Mouse (Mus musculus): ENCODE data around the gene Klf2.

The Klf2 gene

DNA sequence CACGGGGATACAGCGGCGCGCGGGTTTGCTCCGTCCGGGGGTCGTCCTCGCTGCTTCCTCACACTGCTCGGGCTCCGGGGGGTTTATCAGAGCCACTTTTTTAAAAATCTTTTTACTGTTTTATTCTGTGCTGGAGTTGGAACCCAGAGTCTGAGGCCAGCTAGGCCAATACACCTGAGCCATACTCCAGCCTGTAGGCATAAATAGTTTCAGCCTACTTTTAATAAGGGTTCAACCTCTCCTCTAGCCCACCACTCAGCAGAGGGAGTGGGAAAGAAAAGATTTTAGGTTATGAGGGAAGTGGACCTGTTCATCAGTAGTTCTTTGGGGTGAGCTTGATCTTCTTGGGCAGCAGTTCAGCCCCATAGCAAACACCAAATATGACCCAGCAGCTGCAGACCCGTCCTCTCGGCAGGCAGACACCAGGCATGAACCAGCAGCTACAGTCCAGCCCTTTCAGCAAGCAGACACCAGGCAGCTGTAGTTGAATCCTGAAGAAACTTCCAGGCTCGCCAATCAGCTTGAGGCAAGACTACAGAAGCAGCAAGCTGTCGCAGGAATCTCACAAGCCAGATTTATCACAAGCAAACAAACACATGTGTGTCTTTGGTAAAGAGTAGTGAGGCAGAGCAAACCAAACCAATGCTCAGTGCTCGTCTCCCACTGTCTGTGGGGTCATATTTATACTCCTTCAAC lies 13.5 kb upstream of the Klf2 start, which contains the start of gene Gm10282:
Gene Gm10282 (minus strand): TSS at position 51 of the 696 bp plus-strand sequence.
- no peak for ATAC-seq (ENCODE audit: low TSS enrichment)

DNA sequence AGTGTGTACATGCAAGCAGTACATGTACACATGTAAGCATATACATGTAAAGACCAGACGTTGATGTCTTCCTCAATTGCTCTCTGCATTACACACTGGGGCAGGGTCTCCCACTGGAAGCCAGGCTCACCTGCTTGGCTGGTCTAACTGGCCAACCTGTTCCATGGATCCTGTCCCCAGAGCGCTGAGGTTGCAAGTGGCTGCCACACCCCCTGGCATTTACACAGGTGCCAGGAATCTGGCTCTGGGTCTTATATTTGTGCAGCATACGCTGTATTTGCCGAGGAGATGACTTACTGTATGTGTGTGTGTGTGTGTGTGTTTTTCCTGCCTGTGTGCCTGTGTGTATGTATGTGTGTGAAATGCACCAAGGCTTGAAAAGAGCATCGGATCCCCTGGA lies 11.9 kb upstream of the Klf2 start:
- no peak for ATAC-seq (ENCODE audit: low TSS enrichment)

DNA sequence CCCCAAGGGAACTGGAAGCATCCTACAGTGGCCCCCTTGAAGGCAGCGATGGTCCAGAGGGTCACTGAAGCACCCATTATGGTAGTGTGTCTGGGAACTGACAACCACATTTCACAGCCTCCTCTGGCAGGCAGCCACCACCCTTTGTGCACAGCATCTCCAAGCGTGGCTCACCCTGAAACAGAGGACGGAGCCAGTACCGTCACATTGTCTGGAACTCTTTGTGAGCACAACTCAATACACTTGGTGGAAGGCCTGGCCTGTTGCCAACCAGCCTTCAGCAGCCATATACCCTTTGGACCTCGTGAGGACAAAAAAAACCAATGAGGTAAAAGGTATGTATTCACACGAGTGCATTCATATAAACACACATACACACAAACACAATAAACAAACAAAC lies 10.6 kb upstream of the Klf2 start:
- ATAC-seq (ENCODE audit: low TSS enrichment): no peak

DNA sequence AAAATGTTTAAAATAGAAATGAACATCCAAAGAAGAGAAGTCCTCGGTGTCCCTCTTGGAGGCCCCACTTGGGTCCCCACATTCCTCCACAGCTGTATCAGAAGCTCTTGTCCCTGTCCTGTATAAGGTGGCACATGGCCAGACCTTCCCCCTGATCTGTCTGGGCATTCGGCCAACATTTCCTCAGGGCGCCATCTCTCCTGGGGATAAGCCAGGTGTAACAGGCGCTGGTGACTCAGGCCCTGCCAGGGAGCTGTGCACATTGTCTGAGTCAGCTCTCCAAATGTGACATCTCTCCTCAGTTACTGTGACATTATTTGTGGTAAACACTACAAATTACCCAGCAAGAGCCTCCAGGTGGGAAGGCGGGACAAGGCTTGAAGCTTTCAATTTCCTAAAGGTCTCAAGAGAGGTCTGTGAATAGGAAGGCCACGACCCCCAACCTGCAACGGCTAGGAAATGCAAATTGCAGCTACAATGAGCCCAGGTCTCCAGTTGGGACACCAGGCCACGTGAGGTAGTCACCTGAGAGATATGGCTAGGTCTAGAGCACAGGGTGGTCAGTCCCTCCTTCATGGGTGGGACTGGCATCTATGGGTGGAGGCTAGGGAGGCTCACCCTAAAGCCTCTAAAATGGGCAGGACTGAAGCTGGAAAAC lies 7.9 kb upstream of the Klf2 start:
- peak; percentile 84 for ATAC-seq (ENCODE audit: low TSS enrichment)

DNA sequence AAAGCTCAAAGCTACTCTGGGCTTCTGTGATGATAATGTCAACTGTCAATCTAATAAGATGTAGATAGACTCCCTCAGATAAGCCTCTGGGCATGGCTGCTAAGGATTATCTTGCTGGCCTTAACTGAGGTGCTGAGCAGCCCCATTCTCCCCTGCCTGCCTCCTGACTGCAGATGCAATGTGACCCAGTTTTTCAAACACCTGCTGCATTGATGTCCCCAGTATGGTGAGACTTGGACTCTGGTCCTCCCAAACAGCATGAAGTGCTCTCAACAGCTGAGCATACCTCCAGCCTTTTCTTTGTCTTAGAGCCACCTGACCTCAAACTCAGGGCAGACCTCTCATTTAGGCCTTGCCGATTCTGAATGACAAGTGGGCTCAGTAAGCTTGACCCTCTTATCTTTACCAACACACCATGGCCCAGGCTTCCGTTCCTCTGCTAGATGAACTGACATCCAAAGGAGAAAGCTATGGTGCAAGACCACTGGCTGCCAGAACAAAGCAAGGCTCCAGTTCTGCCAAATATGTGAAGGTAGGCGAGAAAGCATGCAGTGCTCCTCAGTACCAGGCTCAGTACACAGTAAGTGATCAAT lies 5.8 kb upstream of the Klf2 start:
- no peak for ATAC-seq (ENCODE audit: low TSS enrichment)

DNA sequence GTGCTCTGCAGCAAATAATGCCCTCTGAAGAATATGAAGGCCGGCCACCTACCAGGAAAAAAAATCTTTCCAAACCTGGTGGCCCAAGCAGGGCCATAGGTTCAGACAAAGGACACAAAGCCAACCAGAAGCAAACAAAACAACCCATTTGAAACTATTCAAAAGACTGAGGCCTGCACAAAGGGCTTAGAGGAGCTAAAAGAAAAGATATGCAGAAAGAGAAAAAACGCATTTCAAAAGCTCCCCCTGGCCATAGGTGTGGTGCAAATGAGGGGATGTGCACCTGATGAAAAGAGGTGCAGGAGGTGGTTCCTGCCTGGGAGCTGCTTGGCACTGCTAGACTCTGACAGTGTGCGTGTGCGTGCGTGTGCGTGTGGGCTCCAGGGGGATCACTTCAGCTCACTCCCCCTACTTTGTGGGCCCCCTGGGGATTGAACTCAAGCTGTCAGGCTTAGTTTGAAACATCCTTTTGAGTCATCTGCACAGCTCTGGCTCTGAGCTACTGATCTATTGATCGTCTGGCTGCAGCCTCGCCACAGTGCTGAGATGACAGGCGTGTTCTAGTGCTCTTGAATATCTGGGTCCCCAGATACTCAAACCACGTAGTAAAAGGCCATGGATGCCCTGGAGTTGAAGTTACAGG lies 2.7 kb upstream of the Klf2 start:
- no peak for ATAC-seq (ENCODE audit: low TSS enrichment)

DNA sequence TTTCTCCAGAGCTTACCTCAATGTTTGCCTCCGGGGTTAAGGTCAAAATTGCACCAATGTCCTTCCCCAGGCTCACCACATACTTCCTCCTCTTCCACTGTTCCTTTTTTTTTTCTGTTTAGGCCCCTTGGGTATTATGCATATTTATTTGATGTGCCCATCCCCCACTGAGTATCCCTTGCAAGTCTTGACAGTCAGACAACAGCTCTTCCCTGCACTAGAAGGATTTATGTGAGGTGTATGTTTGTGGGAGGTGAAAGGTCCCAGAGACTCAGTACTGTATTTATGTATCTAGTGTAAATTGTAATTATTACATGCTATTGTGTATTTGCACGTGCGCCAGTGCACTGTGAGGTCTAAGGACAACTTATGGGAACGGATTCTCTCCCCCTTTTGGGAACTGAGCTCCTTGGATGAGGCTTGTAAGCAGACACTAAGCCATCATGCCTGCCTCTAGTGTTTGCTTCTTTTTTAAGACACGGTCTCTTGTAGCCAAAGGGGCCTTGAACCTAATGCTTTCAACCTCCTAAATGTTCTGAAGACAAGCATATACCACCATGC lies 1.0 kb upstream of the Klf2 start:
- ATAC-seq (ENCODE audit: low TSS enrichment): no peak

DNA sequence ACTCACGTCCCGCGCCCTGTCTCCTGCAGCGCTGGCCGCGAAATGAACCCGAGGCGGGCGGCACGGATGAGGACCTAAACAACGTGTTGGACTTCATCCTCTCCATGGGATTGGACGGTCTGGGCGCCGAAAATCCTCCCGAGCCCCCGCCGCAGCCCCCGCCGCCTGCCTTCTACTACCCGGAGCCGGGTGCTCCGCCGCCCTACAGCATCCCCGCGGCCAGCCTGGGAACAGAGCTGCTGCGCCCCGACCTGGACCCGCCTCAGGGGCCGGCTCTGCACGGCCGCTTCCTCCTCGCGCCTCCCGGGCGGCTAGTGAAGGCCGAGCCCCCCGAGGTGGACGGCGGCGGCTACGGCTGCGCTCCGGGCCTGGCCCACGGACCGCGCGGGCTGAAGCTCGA lies 564 bp downstream of the Klf2 start:
- ATAC-seq (ENCODE audit: low TSS enrichment): no peak

DNA sequence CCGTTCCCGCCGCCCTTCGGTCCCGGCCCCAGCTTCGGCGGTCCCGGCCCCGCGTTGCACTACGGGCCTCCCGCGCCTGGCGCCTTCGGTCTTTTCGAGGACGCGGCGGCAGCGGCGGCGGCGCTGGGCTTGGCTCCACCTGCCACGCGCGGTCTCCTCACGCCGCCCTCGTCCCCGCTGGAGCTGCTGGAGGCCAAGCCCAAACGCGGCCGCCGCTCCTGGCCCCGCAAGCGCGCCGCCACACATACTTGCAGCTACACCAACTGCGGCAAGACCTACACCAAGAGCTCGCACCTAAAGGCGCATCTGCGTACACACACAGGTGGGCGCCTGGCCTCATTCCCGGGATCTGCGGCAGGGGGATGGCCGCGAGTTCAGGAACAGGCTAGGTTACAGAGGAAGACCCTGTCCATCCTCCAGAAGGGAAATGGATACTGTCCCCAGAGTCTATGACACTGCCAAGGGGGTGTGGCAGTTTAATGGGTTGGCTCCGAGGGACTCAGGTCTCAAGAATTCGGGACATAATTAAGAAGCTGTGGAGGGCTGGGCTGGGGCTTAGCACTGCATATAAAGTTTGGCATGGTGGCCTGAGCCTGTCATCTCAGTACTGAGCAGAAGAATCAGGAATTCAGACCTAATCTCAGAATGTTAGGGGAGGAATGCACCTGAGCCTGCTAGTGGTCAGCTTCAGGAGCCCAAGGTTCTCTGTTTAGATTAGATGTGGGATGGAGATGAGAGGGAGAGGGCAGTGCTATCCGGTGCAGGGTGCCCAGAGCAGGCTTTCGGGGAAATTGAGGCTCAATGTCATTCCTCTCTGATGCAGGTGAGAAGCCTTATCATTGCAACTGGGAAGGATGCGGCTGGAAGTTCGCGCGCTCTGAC lies 1.3 kb downstream of the Klf2 start:
- ATAC-seq (ENCODE audit: low TSS enrichment): no peak

DNA sequence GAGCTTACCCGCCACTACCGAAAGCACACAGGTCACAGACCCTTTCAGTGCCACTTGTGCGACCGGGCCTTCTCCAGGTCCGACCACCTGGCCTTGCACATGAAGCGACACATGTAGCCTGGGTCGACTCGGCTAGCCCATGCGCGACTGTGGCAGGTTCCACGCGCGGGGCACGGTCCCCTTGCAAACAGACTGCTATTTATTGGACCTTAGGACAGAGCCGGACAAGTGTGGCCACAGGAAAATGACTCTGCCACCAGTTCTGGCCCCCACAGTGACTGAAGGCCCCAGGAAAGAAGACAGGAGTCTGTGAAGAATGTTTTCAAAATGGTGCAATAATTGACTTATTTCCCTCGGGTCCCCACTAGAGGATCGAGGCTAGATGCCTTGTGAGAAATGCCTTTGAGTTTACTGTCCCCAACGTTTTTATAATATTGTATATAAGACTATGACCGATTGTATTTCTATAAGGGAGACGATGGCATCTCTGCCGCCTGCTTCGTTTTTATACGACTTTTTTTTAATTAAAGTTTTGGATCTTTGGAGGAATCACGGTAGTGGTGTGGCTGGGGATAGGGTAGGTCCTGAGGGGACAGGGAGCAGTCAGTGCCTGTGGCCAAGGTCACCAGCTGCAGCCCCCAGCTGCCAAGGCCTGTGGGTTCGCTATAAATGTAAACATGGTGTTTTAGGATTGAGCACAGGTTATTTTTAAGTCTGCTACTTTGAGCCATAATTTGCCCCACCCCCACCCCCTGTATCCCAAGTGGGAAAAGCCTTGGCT lies 2.2 kb downstream of the Klf2 start:
- no peak for ATAC-seq (ENCODE audit: low TSS enrichment)

DNA sequence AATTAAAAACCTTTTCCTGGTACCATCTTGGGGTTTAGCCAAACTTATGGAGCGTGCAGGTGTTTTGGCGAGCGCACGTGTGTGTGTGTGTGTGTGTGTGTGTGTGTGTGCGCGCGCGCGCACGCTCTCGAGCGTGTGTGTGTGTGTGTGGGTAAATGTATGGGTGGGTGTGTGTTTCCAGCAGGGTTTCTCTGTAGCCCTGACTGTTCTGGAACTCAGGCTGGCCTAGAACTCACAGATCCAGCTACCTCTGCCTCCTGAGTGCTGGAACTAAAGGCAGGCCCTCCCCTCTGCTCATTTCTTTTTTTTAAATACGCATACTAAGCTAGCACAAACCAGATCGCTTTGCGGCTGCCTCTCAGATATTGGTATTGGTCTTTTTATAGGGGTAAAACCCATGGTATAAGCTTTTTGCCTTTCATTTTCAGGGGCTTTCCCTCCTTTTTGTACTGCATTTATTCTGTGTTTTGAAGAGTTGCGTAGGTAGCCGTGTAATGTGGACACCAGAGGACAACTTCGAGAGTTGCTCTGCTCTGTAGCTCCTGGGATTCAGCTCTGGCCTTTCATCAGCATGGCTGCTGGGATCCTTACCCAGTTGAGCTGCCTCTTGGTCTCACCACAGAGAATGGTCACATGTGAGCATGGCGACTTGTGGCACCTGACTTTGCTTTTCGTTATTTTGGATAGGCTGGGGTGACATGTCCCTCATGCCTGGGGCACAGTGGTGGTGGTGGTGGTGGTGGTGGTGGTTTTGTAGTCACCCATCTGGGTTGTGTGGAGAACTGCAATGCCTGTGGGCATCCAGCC lies 3.0 kb downstream of the Klf2 start:
- ATAC-seq (ENCODE audit: low TSS enrichment): no peak

DNA sequence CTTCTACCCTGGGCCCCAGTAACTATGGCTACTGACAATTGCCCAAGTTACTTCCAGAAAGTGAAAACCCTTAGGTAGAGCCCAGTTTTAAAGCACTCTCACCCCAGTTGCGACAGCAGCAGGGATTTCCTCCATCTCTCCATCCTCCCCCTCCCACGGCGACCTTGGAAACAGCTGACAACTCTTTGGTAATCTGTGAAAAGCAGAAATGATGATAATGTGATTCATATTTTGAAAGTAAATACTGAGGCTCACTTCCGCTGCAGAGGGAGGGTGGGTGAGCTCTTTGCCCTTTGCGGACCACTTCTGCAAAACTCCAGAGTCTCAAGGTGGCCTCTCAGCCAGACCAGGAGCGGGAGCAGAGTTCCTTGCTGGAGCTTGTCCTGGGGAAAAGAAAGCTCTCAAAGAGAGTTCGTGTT lies 3.6 kb downstream of the Klf2 start:
- no peak for ATAC-seq (ENCODE audit: low TSS enrichment)

DNA sequence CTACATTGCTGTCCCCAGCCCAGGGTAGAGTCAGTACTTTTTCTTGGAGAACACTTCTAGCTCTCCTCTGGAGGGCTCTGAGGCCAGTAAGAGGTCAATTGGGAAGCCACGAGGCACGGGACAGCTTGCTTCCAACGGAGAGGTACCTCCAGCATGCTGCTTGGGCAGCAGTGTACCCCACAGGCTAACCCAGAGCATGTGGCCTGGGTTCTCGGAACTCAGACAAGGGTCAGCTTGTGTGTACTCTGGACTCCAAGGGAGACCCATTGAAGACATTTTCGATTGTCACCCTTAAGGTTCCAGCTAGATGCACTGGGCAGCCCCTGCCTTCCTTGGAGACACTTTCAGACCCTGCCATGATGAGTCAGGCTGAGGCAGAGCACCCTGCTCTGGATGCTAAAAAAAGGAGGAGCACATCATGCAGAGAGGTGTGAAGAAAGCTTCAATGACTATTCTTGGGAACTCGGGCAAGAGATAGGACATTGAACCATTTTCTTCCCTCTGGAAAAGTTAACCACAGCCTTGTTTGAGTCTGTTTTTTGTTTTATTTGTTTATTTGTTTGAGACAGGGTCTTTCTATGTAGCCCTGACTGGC lies 4.4 kb downstream of the Klf2 start:
- ATAC-seq (ENCODE audit: low TSS enrichment): peak; percentile 63

DNA sequence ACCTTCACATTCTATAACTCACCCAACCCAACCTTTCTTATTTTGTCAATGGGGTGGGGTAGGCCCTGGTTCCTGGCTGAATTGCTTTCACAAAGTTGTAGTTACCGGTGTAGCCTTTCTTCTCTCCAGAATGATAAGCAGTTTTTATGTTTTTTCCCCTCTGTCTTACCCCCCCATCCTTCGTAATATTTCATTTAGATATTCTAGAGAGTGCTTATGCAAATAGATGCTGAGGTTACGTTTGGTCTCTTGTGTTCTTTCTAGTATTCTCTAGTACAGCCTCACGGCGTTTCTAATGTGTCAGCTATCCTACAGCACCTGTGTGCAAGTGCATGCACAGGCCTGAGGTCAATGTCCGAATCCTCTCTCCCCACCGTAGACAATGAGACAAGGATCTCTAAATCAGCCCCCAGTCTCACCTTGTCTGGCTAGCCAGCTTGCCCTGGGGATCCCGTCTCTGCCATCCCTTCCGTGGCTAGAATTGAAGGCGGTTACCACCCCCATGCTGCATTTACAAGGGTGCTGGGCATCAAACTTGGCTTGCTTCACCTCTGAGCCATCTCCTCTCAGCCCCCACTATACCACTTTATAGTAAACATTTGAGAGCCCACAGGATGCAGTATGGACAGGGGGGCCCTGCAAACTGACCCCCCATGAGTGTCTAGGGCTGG lies 5.3 kb downstream of the Klf2 start:
- no peak for ATAC-seq (ENCODE audit: low TSS enrichment)

DNA sequence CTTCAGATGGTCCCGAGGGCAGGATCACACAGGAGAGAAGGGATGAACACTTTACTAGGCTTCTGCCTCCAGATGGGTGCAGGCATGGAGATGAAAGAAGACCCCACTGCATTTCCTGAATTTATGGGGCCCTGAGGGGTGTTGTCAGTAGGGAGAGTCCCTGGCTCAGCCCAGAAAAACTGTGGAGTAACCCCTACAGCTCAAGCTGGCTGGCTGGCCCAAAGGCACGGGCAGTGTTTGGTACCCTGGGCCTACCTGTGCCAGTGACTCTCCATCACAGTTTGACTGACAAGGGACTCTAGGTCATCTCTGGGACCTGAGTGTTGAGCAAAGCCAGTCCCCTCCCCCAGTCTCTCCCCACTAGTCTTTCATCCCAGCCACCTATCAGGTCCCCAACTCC lies 5.9 kb downstream of the Klf2 start:
- no peak for ATAC-seq (ENCODE audit: low TSS enrichment)

DNA sequence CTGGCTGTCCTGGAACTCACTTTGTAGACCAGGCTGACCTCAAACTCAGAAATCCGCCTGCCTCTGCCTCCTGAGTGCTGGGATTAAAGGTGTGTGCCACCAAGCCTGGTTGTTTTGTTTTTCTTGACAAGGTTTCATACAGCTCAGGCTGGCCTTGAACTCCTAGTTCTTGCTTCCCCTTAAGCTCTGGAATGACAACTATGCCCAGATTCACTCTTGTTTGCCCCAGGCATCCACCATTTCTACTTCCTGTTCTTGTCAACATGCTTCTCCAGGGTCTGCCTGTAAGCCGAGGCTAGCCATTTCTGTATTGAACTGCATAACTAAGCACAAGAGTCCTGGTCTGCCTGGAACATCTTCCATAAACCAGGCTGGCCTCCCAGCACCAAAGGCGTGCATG lies 10.3 kb downstream of the Klf2 start:
- ATAC-seq (ENCODE audit: low TSS enrichment): no peak

DNA sequence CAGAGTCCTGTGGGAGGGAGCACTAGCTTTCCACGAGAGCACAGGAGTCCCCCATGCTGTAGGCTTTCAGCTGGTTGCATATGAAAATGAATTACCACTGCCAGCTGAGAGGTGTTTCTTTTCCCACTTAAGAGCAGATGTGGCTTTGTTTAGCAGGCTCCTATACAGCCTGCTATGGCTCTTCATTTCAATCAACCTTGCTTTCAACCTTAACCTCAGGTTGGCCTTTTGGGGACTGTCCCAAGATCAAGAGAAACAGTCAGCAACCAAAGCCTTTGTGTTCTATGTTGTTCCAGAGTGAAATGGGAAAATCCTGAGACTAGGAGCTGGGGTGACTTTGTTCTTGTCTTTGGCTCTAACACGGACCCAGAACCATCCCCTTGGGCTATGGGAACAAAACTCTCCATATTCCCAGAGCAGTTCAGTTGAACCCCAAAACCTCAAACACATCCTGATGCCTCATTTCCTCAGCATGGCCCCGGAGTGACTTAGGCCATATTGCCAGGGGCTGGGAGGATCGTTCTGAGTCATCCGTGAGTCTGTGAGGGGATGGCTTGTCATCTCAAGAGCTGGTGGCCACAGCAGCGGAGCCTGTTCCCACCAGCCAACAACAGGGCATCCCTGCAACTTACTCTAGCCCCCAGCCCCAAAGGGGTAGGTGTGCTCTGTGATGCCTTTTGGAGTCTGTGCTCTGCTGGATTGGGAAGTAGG lies 12.1 kb downstream of the Klf2 start:
- no peak for ATAC-seq (ENCODE audit: low TSS enrichment)

DNA sequence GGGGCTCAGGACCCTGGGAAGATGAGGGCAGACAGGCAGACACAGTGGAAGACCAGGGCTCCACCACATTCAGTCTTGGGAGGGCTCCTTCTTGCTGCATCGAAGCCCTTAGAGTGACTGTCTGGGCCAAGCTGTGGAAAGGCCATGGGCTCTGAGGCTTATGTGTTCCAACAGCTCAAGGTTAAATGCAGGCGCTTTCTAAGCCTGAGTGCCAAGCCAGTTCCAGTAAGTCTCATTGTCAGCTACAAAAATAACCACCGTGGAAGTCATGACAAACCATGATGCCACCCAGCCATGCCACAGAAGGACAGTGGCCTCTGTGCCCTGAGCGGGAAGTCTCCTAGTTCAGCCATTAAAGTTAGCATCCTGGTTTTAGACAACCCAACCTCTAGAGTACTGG lies 12.8 kb downstream of the Klf2 start:
- no peak for ATAC-seq (ENCODE audit: low TSS enrichment)

Measured in frontal cortex, adult (tissue).